Mouse (Mus musculus): ENCODE data around the gene Rps19bp1.

- no peak for TF ChIP-seq CTCF (IDR thresholded peaks at IDR 0.05; ENCODE audit: insufficient read depth, low read depth, low read length)
- no peak for TF ChIP-seq POLR2A (IDR thresholded peaks at IDR 0.05; ENCODE audit: insufficient read depth, low read depth, low read length)
These were observed 7.9 kb downstream of the Rps19bp1 start for GRCm38 (mm10) chr15:80256242-80256641.
